Mouse (Mus musculus): ENCODE results near the gene Aplp1.

DNA sequence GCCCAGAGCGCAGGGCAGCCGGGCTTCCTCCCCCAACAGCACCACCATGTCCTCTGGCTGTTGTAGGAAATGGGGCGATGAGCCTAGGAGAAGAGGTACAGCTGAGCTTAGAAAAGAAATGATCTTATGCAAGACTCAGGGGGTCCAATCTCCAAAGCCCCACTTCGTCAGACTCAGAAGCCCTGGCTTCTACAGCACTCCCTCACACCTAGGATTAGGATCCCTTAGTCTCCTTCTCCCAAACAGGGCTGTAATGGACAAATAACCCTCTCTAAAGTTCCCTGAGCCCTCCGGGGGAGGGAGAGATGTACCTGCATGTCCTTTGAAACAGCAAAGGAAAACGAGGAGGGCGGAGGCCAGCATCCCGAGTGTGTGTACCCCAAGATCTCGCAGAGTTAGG, 11.2 kb upstream of the Aplp1 start:
- TF ChIP-seq CTCF (IDR thresholded peaks at IDR 0.05; ENCODE audit: low read depth, low read length) (no peak), POLR2A (IDR thresholded peaks at IDR 0.05; ENCODE audit: borderline replicate concordance, low read depth, low read length) (no peak)
